Mouse (Mus musculus): ENCODE results near the gene Sac3d1. TPM values are rescaled to one million over a fixed set of nuclear protein-coding genes. Genes with fewer than 3 reads are reported as not detected.

The Sac3d1 gene
- polyA plus RNA-seq, 1 experiment from 2014 or later: 45.8 TPM

GRCm38 (mm10) chr19:6126789-6127580 is 8.5 kb upstream of the Sac3d1 start:
- no peak for ATAC-seq (ENCODE audit: low FRiP score, low TSS enrichment)
- Histone ChIP-seq H3K27me3 (ENCODE audit: control insufficient read depth, insufficient read depth, low read length) (no peaks in the 10 kb centered on the region), H3K27ac (replicated peaks; ENCODE audit: low read depth, low read length) (0 out of 2 replicates have a peak overlapping the region, but pooled peaks have one; percentile 86), H3K4me2 (ENCODE audit: low read length) (peak overlapping the region; percentile 47), H3K9ac (replicated peaks; ENCODE audit: low read length) (peak overlapping the region; percentile 72; the same call in 1 of the 2 replicates), H3K4me1 (ENCODE audit: control insufficient read depth, insufficient read depth, low read length) (0 out of 2 replicates have a peak, but pooled peaks cover 4% of the 10 kb centered on the region), H3K4me3 (replicated peaks; ENCODE audit: low read depth, low read length) (peak overlapping the region; percentile 45), H3K9me3 (ENCODE audit: control insufficient read depth, low read length) (no peaks in the 10 kb centered on the region), H3K36me3 (ENCODE audit: control insufficient read depth, insufficient read depth, low read length) (no peaks in the 10 kb centered on the region; the same call in 1 of the 2 replicates)
- 78% methylated on average over 10 of the region's 10 CpGs for WGBS
- DNase-seq: no peak

- ATAC-seq (ENCODE audit: low FRiP score, low TSS enrichment): no peak
- DNase-seq: peak; percentile 70
- WGBS: 26% methylated on average over 4 of the region's 4 CpGs
- no peaks in the 10 kb centered on the region for H3K27me3 ChIP-seq (ENCODE audit: control insufficient read depth, insufficient read depth, low read length)
- 0 out of 2 replicates have a peak, but pooled peaks cover 4% of the 10 kb centered on the region for H3K4me1 ChIP-seq (ENCODE audit: control insufficient read depth, insufficient read depth, low read length)
- H3K9ac ChIP-seq (replicated peaks; ENCODE audit: low read length): no peak overlapping the region
- H3K4me3 ChIP-seq (replicated peaks; ENCODE audit: low read depth, low read length): no peak overlapping the region
- no peak overlapping the region for H3K4me2 ChIP-seq (ENCODE audit: low read length)
- H3K27ac ChIP-seq (replicated peaks; ENCODE audit: low read depth, low read length): no peak overlapping the region
- H3K36me3 ChIP-seq (ENCODE audit: control insufficient read depth, insufficient read depth, low read length): no peaks in the 10 kb centered on the region; the same call in 1 of the 2 replicates
- H3K9me3 ChIP-seq (ENCODE audit: control insufficient read depth, low read length): no peaks in the 10 kb centered on the region
Observed at GRCm38 (mm10) chr19:6126289-6126688, 7.8 kb upstream of the Sac3d1 start.

DNA sequence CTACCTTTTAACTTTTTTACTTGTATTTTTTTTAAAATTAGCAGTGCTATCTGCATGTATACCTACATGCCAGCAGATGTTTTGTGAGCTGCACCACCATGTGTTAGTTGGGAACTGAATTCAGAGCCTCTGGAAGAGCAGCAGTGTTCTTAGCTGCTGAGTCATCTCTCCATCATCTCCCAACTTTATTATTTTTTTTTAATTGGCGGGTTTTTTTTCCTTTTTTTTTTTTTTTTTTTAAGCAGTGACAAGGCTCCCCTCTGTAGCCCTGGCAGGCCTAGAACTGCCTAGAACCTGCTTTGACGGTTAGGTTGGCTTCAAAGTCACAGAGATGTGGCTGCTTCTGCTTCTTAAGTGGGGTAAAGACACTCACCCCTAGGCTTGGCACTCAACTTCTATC is 6.4 kb upstream of the Sac3d1 start:
- DNase-seq (no peak), ATAC-seq (ENCODE audit: low FRiP score, low TSS enrichment) (no peak)
- H3K36me3 ChIP-seq (ENCODE audit: control insufficient read depth, insufficient read depth, low read length): peaks cover 2% of the 10 kb centered on the region
- no peaks in the 10 kb centered on the region for H3K9me3 ChIP-seq (ENCODE audit: control insufficient read depth, low read length)
- H3K4me2 ChIP-seq (ENCODE audit: low read length): no peak overlapping the region
- H3K4me1 ChIP-seq (ENCODE audit: control insufficient read depth, insufficient read depth, low read length): 0 out of 2 replicates have a peak, but pooled peaks cover 4% of the 10 kb centered on the region
- no peak overlapping the region for H3K4me3 ChIP-seq (replicated peaks; ENCODE audit: low read depth, low read length)
- H3K27me3 ChIP-seq (ENCODE audit: control insufficient read depth, insufficient read depth, low read length): no peaks in the 10 kb centered on the region
- no peak overlapping the region for H3K9ac ChIP-seq (replicated peaks; ENCODE audit: low read length)
- no peak overlapping the region for H3K27ac ChIP-seq (replicated peaks; ENCODE audit: low read depth, low read length)
- WGBS: 77% methylated on average over 2 of the region's 2 CpGs

DNA sequence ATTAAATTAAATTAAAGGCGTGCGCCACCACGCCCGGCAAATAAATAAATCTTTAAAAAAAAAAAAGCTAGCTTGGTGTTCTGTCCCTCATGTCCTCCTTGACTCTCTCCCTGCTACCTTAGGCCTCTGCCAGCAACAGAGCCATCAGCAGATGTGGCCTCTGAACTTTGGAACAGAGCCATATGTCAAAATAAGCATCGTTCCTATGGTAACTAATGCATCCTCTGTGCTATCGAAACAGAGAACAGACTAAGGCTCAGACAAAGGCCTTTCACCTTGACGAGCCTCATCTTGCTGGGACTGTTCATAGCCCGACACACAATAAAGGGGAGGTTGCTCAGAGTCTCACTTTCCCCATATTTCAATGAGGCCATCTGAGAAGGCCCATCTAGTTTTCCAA is 4.9 kb upstream of the Sac3d1 start:
- DNase-seq: no peak
- no peaks in the 10 kb centered on the region for H3K9me3 ChIP-seq (ENCODE audit: control insufficient read depth, low read length)
- no peak overlapping the region for H3K4me3 ChIP-seq (replicated peaks; ENCODE audit: low read depth, low read length)
- peaks cover 2% of the 10 kb centered on the region for H3K36me3 ChIP-seq (ENCODE audit: control insufficient read depth, insufficient read depth, low read length)
- H3K4me1 ChIP-seq (ENCODE audit: control insufficient read depth, insufficient read depth, low read length): peaks cover 4% of the 10 kb centered on the region; the same call in 1 of the 2 replicates
- no peak overlapping the region for H3K9ac ChIP-seq (replicated peaks; ENCODE audit: low read length)
- no peaks in the 10 kb centered on the region for H3K27me3 ChIP-seq (ENCODE audit: control insufficient read depth, insufficient read depth, low read length)
- 0 out of 2 replicates have a peak overlapping the region, but pooled peaks have one; percentile 10 for H3K27ac ChIP-seq (replicated peaks; ENCODE audit: low read depth, low read length)
- 77% methylated on average over 8 of the region's 8 CpGs for WGBS
- ATAC-seq (ENCODE audit: low FRiP score, low TSS enrichment): no peak
- no peak overlapping the region for H3K4me2 ChIP-seq (ENCODE audit: low read length)

GRCm38 (mm10) chr19:6121761-6122160 is 3.3 kb upstream of the Sac3d1 start:
- no peak overlapping the region for H3K27ac ChIP-seq (replicated peaks; ENCODE audit: low read depth, low read length)
- no peaks in the 10 kb centered on the region for H3K27me3 ChIP-seq (ENCODE audit: control insufficient read depth, insufficient read depth, low read length)
- no peaks in the 10 kb centered on the region for H3K9me3 ChIP-seq (ENCODE audit: control insufficient read depth, low read length)
- H3K4me3 ChIP-seq (replicated peaks; ENCODE audit: low read depth, low read length): no peak overlapping the region
- H3K4me1 ChIP-seq (ENCODE audit: control insufficient read depth, insufficient read depth, low read length): peaks cover 12% of the 10 kb centered on the region; the same call in 1 of the 2 replicates
- 41% methylated on average over 19 of the region's 19 CpGs for WGBS
- H3K9ac ChIP-seq (replicated peaks; ENCODE audit: low read length): no peak overlapping the region
- H3K36me3 ChIP-seq (ENCODE audit: control insufficient read depth, insufficient read depth, low read length): peaks cover 2% of the 10 kb centered on the region
- DNase-seq (no peak), ATAC-seq (ENCODE audit: low FRiP score, low TSS enrichment) (no peak)
- H3K4me2 ChIP-seq (ENCODE audit: low read length): no peak overlapping the region

DNA sequence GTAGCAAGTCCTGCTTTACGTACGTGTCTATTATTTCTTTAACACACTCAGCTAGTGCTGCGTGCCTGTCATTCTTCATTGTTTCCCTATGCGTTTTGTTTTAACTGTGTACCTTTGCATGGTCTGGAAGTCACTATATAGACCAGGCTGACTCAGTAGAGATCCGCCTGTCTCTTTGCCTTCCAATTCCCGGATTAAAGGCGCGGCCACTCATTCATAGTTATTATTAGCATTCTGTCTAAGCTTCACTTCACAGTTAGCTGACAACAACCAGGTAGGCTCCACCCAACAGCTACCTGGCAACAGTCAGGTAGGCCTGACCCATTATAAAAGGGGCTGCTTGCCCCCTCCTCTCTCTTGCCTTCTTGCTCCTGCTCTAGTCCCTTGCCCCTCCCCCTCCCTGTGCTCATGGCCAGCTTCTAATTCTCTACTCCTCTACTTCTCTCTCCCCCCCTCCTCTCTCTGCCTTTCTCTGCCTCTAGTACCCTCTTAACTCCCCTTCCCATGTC is 281 bp upstream of the Sac3d1 start:
- Histone ChIP-seq H3K36me3 (ENCODE audit: control insufficient read depth, insufficient read depth, low read length) (peaks cover 29% of the 10 kb centered on the region), H3K27ac (replicated peaks; ENCODE audit: low read depth, low read length) (peak overlapping the region; percentile 92), H3K9ac (replicated peaks; ENCODE audit: low read length) (peak overlapping the region; percentile 81), H3K4me3 (replicated peaks; ENCODE audit: low read depth, low read length) (peak overlapping the region; percentile 78), H3K4me2 (ENCODE audit: low read length) (peak overlapping the region; percentile 94), H3K9me3 (ENCODE audit: control insufficient read depth, low read length) (no peaks in the 10 kb centered on the region), H3K4me1 (ENCODE audit: control insufficient read depth, insufficient read depth, low read length) (peaks cover 14% of the 10 kb centered on the region; the same call in 1 of the 2 replicates), H3K27me3 (ENCODE audit: control insufficient read depth, insufficient read depth, low read length) (no peaks in the 10 kb centered on the region)
- WGBS: 0% methylated on average over 8 of the region's 8 CpGs
- peak; percentile 68 for DNase-seq
- peak; percentile 35; the same call in 1 of the 2 replicates for ATAC-seq (ENCODE audit: low FRiP score, low TSS enrichment)

DNA sequence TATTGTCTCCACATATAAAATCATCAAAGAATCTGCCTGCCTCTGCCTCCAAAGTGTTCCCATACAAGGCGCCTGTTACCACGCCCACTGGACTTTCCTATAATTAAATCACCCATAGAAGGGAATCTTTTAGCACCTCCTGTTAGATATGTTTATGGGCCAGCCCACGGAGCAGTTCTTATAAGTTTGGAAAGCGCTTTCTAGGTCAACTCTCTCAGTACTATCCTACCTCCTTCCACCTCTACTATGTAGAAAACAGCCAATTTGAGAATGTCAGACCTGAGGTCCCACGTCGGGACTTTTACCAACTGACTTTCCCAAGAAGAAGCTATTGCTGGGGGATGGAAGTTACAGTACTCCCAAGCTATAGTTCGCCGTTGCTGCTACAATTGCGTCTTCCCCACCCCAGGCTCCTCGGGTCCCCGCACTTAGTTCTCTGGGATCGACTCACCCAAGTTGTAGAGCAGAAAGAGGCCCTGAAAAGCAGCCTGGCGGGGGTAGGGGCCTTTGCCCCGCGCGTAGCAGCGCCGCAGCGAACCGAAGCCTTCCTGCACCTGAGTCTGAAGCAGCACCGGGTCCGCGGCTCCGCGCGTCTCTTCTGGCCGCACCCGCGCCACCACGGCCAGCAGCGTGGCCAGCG is 984 bp downstream of the Sac3d1 start:
- H3K36me3 ChIP-seq (ENCODE audit: control insufficient read depth, insufficient read depth, low read length): peaks cover 37% of the 10 kb centered on the region
- peak overlapping the region; percentile 94 for H3K4me2 ChIP-seq (ENCODE audit: low read length)
- H3K4me3 ChIP-seq (replicated peaks; ENCODE audit: low read depth, low read length): peak overlapping the region; percentile 78
- WGBS: 5% methylated on average over 32 of the region's 32 CpGs
- H3K9ac ChIP-seq (replicated peaks; ENCODE audit: low read length): peak overlapping the region; percentile 81
- H3K9me3 ChIP-seq (ENCODE audit: control insufficient read depth, low read length): no peaks in the 10 kb centered on the region
- no peaks in the 10 kb centered on the region for H3K27me3 ChIP-seq (ENCODE audit: control insufficient read depth, insufficient read depth, low read length)
- ATAC-seq (ENCODE audit: low FRiP score, low TSS enrichment): no peak
- H3K4me1 ChIP-seq (ENCODE audit: control insufficient read depth, insufficient read depth, low read length): peaks cover 14% of the 10 kb centered on the region; the same call in 1 of the 2 replicates
- DNase-seq: no peak
- peak overlapping the region; percentile 92 for H3K27ac ChIP-seq (replicated peaks; ENCODE audit: low read depth, low read length)

- Histone ChIP-seq H3K27ac (replicated peaks; ENCODE audit: low read depth, low read length) (no peak overlapping the region), H3K36me3 (ENCODE audit: control insufficient read depth, insufficient read depth, low read length) (peaks cover 37% of the 10 kb centered on the region), H3K4me2 (ENCODE audit: low read length) (peak overlapping the region; percentile 94; the same call in 1 of the 2 replicates), H3K4me1 (ENCODE audit: control insufficient read depth, insufficient read depth, low read length) (peaks cover 14% of the 10 kb centered on the region; the same call in 1 of the 2 replicates), H3K4me3 (replicated peaks; ENCODE audit: low read depth, low read length) (no peak overlapping the region), H3K9me3 (ENCODE audit: control insufficient read depth, low read length) (no peaks in the 10 kb centered on the region), H3K9ac (replicated peaks; ENCODE audit: low read length) (0 out of 2 replicates have a peak overlapping the region, but pooled peaks have one; percentile 10), H3K27me3 (ENCODE audit: control insufficient read depth, insufficient read depth, low read length) (no peaks in the 10 kb centered on the region)
- WGBS: 94% methylated on average over 15 of the region's 15 CpGs
- ATAC-seq (ENCODE audit: low FRiP score, low TSS enrichment) (no peak), DNase-seq (no peak)
Observed at GRCm38 (mm10) chr19:6116113-6116850, 2.2 kb downstream of the Sac3d1 start.
